Mouse (Mus musculus) midbrain, embryonic 14.5 days (tissue): ENCODE data around the gene Gm44596. TPM values are rescaled to one million over a fixed set of nuclear protein-coding genes. Genes with fewer than 3 reads are reported as not detected.

Source experiments
- ATAC-seq: fragments of 200-750 bp; cut with Nextera tagmentation; 2 replicates; pipeline ENCODE4 v1.8.0; 2017; ENCODE audit warnings: moderate number of reproducible peaks, moderate library complexity; ENCODE audit not compliant: low FRiP score, low TSS enrichment
- DNase-seq: peaks from one replicate; pipeline ENCODE4 v3.0.0-alpha.2; 2015
- H3K27ac ChIP-seq: fragments of 300-500 bp; sonication (generic); replicated peaks from 2 replicates; pipeline ENCODE4 v1.5.1; 2014; ENCODE audit warnings: mild to moderate bottlenecking, low read depth, low read length, moderate library complexity
- H3K27me3 ChIP-seq: fragments of 300-500 bp; sonication (generic); 2 replicates; pipeline ENCODE4 v1.6.1; 2014; ENCODE audit warnings: low read length, control low read depth, mixed read lengths; ENCODE audit not compliant: control insufficient read depth, insufficient read depth
- H3K36me3 ChIP-seq: fragments of 300-500 bp; sonication (generic); 2 replicates; pipeline ENCODE4 v1.6.1; 2014; ENCODE audit warnings: low read length, control low read depth; ENCODE audit not compliant: control insufficient read depth, insufficient read depth
- H3K4me1 ChIP-seq: fragments of 300-500 bp; sonication (generic); 2 replicates; pipeline ENCODE4 v1.6.1; 2014; ENCODE audit warnings: mild to moderate bottlenecking, antibody characterized with exemption, low read length, control low read depth; ENCODE audit not compliant: control insufficient read depth, insufficient read depth
- H3K4me2 ChIP-seq: fragments of 300-500 bp; sonication (generic); 2 replicates; pipeline ENCODE4 v1.6.1; 2014; ENCODE audit warnings: mild to moderate bottlenecking, low read length, moderate library complexity
- H3K4me3 ChIP-seq: fragments of 300-500 bp; sonication (generic); replicated peaks from 2 replicates; pipeline ENCODE4 v1.5.1; 2014; ENCODE audit warnings: low read depth, low read length
- H3K9ac ChIP-seq: fragments of 300-500 bp; sonication (generic); replicated peaks from 2 replicates; pipeline ENCODE4 v1.6.1; 2014; ENCODE audit warnings: mild to moderate bottlenecking, low read length, moderate library complexity
- H3K9me3 ChIP-seq: fragments of 300-500 bp; sonication (generic); 2 replicates; pipeline ENCODE4 v1.6.1; 2016; ENCODE audit warnings: low read length, control low read depth, mixed read lengths; ENCODE audit not compliant: control insufficient read depth
- WGBS: fragments of 180-500 bp; shearing (Covaris S2); extraction: QIAGEN DNeasy Blood & Tissue Kit; methylation state at CpG from one replicate; pipeline ENCODE4 v1.1.7; 2014; 5-methylcytosine and 5-hydroxymethylcytosine counted together
- polyA plus RNA-seq: library from polyadenylated mRNA; unstranded; fragments of >200 nt; fragmentation: Nextera tagmentation; extraction: Ambion mirVana; gene quantifications from 2 replicates; pipeline ENCODE4 v1.2.1, GENCODE M21; 2014

The Gm44596 gene
- not detected in 2 replicates for polyA plus RNA-seq

- peak within 1 kb of the TSS; percentile 60 for H3K27ac ChIP-seq
- H3K9me3 ChIP-seq = no peaks in the 10 kb centered on the region
- H3K4me1 ChIP-seq = peaks cover 8% of the 10 kb centered on the region
- peak; percentile 67 for DNase-seq
- ATAC-seq = peak; percentile 67; the same call in 1 of the 2 replicates
- H3K4me2 ChIP-seq = no peak within 1 kb of the TSS
- WGBS = 5% methylated on average over 6 of the region's 6 CpGs
- no peak within 1 kb of the TSS for H3K4me3 ChIP-seq
- H3K9ac ChIP-seq = no peak within 1 kb of the TSS
- H3K36me3 ChIP-seq = peaks cover 10% of the 10 kb centered on the region
- no peaks in the 10 kb centered on the region for H3K27me3 ChIP-seq
Observed at GRCm38 (mm10) chr6:128375192-128375591, at the start of gene Gm44596, which contains the start of gene Tex52. Gene Gm44596, plus strand, starts transcription at chr6:128375503. Gene Tex52, plus strand, starts transcription at chr6:128375456.

GRCm38 (mm10) chr6:128334397-128335124 is 40.7 kb upstream of the Gm44596 start:
- ATAC-seq (peak; percentile 80; the same call in 1 of the 2 replicates), DNase-seq (peak; percentile 87)
- no peaks in the 10 kb centered on the region for H3K27me3 ChIP-seq
- no peak overlapping the region for H3K4me2 ChIP-seq
- H3K9ac ChIP-seq = 0 out of 2 replicates have a peak overlapping the region, but pooled peaks have one; percentile 7
- WGBS = 19% methylated on average over 12 of the region's 12 CpGs
- H3K9me3 ChIP-seq = peaks cover 11% of the 10 kb centered on the region; the same call in 1 of the 2 replicates
- H3K4me1 ChIP-seq = no peaks in the 10 kb centered on the region
- no peak overlapping the region for H3K27ac ChIP-seq
- H3K36me3 ChIP-seq = peaks cover 38% of the 10 kb centered on the region
- H3K4me3 ChIP-seq = no peak overlapping the region

- ATAC-seq = no peak
Observed at GRCm38 (mm10) chr6:128337467-128337866, 37.8 kb upstream of the Gm44596 start.

GRCm38 (mm10) chr6:128338876-128339275 is 36.4 kb upstream of the Gm44596 start:
- no peaks in the 10 kb centered on the region for H3K27me3 ChIP-seq
- no peak overlapping the region for H3K27ac ChIP-seq
- no peak overlapping the region for H3K9ac ChIP-seq
- peak; percentile 27 for DNase-seq
- H3K4me2 ChIP-seq = no peak overlapping the region
- H3K36me3 ChIP-seq = peaks cover 23% of the 10 kb centered on the region
- H3K4me3 ChIP-seq = no peak overlapping the region
- 51% methylated on average over 5 of the region's 5 CpGs for WGBS
- ATAC-seq = no peak
- H3K4me1 ChIP-seq = no peaks in the 10 kb centered on the region
- no peaks in the 10 kb centered on the region for H3K9me3 ChIP-seq

More at GRCm38 (mm10) chr6:128337467-128337866, 37.8 kb upstream of the Gm44596 start:
- Histone ChIP-seq H3K27ac (no peak overlapping the region), H3K4me2 (no peak overlapping the region), H3K27me3 (no peaks in the 10 kb centered on the region), H3K36me3 (peaks cover 30% of the 10 kb centered on the region), H3K4me1 (no peaks in the 10 kb centered on the region), H3K4me3 (no peak overlapping the region), H3K9ac (no peak overlapping the region), H3K9me3 (no peaks in the 10 kb centered on the region)
- WGBS = 88% methylated on average over 7 of the region's 7 CpGs
- DNase-seq = no peak

GRCm38 (mm10) chr6:128341956-128342723 is 33.2 kb upstream of the Gm44596 start:
- Histone ChIP-seq H3K27me3 (no peaks in the 10 kb centered on the region), H3K9me3 (no peaks in the 10 kb centered on the region), H3K4me3 (no peak overlapping the region), H3K4me2 (no peak overlapping the region), H3K9ac (no peak overlapping the region), H3K36me3 (peaks cover 13% of the 10 kb centered on the region), H3K4me1 (no peaks in the 10 kb centered on the region), H3K27ac (no peak overlapping the region)
- ATAC-seq = no peak
- WGBS = 96% methylated on average over 11 of the region's 11 CpGs
- no peak for DNase-seq

- H3K36me3 ChIP-seq = peaks cover 17% of the 10 kb centered on the region
- no peak overlapping the region for H3K27ac ChIP-seq
- H3K4me1 ChIP-seq = no peaks in the 10 kb centered on the region
- no peaks in the 10 kb centered on the region for H3K27me3 ChIP-seq
- DNase-seq (no peak), ATAC-seq (no peak)
- H3K9me3 ChIP-seq = no peaks in the 10 kb centered on the region
- no peak overlapping the region for H3K4me2 ChIP-seq
- 94% methylated on average over 10 of the region's 10 CpGs for WGBS
- H3K9ac ChIP-seq = no peak overlapping the region
- no peak overlapping the region for H3K4me3 ChIP-seq
Observed at GRCm38 (mm10) chr6:128345623-128346022, 29.7 kb upstream of the Gm44596 start.

GRCm38 (mm10) chr6:128346782-128347181 is 28.5 kb upstream of the Gm44596 start:
- no peak for DNase-seq
- H3K27ac ChIP-seq = no peak overlapping the region
- H3K36me3 ChIP-seq = peaks cover 18% of the 10 kb centered on the region; the same call in 1 of the 2 replicates
- H3K4me2 ChIP-seq = no peak overlapping the region
- ATAC-seq = no peak
- 95% methylated on average over 6 of the region's 6 CpGs for WGBS
- H3K9ac ChIP-seq = no peak overlapping the region
- no peaks in the 10 kb centered on the region for H3K27me3 ChIP-seq
- no peak overlapping the region for H3K4me3 ChIP-seq
- no peaks in the 10 kb centered on the region for H3K9me3 ChIP-seq
- H3K4me1 ChIP-seq = no peaks in the 10 kb centered on the region

- peaks cover 9% of the 10 kb centered on the region for H3K4me1 ChIP-seq
- no peaks in the 10 kb centered on the region for H3K9me3 ChIP-seq
- no peak overlapping the region for H3K9ac ChIP-seq
- no peak for ATAC-seq
- DNase-seq = no peak
- no peaks in the 10 kb centered on the region for H3K27me3 ChIP-seq
- 42% methylated on average over 7 of the region's 7 CpGs for WGBS
- H3K27ac ChIP-seq = no peak overlapping the region
- no peak overlapping the region for H3K4me3 ChIP-seq
- no peak overlapping the region for H3K4me2 ChIP-seq
- H3K36me3 ChIP-seq = peaks cover 8% of the 10 kb centered on the region; the same call in 1 of the 2 replicates
Observed at GRCm38 (mm10) chr6:128349711-128350110, 25.6 kb upstream of the Gm44596 start.
